Mouse (Mus musculus) embryonic fibroblast, embryonic 13.5 days (primary cell): ENCODE data around the gene Siae.

Source experiments
- CTCF ChIP-seq: IDR thresholded peaks from 2 replicates; pipeline ENCODE4 v1.5.1; 2011; ENCODE audit warnings: mild to moderate bottlenecking, control low read depth, low read length, moderate library complexity, borderline replicate concordance; ENCODE audit not compliant: insufficient read depth
- POLR2A ChIP-seq: IDR thresholded peaks from 2 replicates; pipeline ENCODE4 v1.6.1; 2011; ENCODE audit warnings: low read depth, mild to moderate bottlenecking, control low read depth, low read length, moderate library complexity

GRCm38 (mm10) chr9:37530031-37530887, 25.2 kb upstream of the Siae start:
- TF ChIP-seq CTCF: no peak
- no peak for TF ChIP-seq POLR2A
